Mouse (Mus musculus): Measurements from ENCODE around the gene Mtmr11. TPM values are rescaled to one million over a fixed set of nuclear protein-coding genes. Genes with fewer than 3 reads are reported as not detected.
A peak's percentile ranks its signal among the peaks of the same experiment; 100 is the strongest.

Gene Mtmr11
- polyA plus RNA-seq, 1 experiment from 2014 or later = 7.8 TPM

GRCm38 (mm10) chr3:96175251-96175650, 13.4 kb downstream of the Mtmr11 start:
- Histone ChIP-seq H3K36me3 (peaks cover 59% of the 10 kb centered on the region), H3K9me3 (replicated peaks) (no peaks in the 10 kb centered on the region), H3K4me3 (0 out of 2 replicates have a peak overlapping the region, but pooled peaks have one; percentile 7), H3K4me1 (peaks cover 41% of the 10 kb centered on the region), H3K27me3 (ENCODE audit: low read depth, poor library complexity, severe bottlenecking) (no peaks in the 10 kb centered on the region), H3K27ac (replicated peaks) (no peak overlapping the region)
- WGBS = 96% methylated on average over 6 of the region's 6 CpGs
- DNase-seq (ENCODE audit: low spot score) = no peak

DNA sequence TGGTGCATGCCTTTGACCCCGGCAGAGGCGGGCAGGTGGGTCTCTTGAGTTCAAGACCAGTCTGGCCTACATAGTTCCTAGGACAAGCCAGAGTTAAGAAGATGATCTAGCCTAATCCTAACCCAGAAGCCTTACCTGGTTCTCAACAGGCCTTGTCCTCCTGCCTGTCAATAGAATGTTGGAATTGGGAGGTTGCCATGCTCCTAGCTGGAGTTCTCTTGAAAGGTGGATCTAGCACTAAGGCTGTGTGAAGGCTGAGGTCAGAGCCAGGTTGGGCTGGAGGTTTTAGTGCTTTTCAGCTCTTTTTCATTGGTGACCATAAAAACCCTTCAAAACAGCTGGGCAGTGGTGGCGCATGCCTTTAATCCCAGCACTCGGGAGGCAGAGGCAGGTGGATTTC, 16.6 kb downstream of the Mtmr11 start:
- Histone ChIP-seq H3K27ac (replicated peaks) (no peak overlapping the region), H3K27me3 (ENCODE audit: low read depth, poor library complexity, severe bottlenecking) (no peaks in the 10 kb centered on the region), H3K9me3 (replicated peaks) (no peaks in the 10 kb centered on the region), H3K36me3 (peaks cover 56% of the 10 kb centered on the region), H3K4me3 (no peak overlapping the region), H3K4me1 (peaks cover 50% of the 10 kb centered on the region)
- DNase-seq (ENCODE audit: low spot score) = no peak
- WGBS = 92% methylated on average over 4 of the region's 4 CpGs

DNA sequence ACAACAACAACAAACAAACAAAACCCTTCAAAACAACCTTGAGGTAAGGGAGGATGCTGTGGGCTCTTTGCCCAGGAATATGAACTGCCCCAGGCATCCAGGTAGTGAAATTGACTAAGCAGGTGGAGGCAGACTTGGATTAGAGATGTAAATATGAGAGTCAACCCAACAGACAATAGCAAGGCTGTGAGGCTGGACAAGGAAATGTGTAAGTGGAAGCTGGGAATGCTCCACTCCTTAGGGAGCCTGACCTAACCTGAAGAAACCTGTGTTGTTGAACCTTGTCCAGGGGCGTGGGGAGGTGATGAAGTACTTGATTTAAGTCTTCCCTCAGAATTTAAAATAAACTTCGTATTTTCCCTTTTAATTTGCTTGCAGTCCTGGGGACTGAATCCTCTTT, 17.1 kb downstream of the Mtmr11 start:
- no peak overlapping the region for H3K4me3 ChIP-seq
- H3K9me3 ChIP-seq (replicated peaks) = no peaks in the 10 kb centered on the region
- peaks cover 52% of the 10 kb centered on the region for H3K36me3 ChIP-seq
- DNase-seq (ENCODE audit: low spot score) = no peak
- H3K27me3 ChIP-seq (ENCODE audit: low read depth, poor library complexity, severe bottlenecking) = no peaks in the 10 kb centered on the region
- no peak overlapping the region for H3K27ac ChIP-seq (replicated peaks)
- H3K4me1 ChIP-seq = peaks cover 46% of the 10 kb centered on the region
- WGBS = 76% methylated on average over 2 of the region's 2 CpGs

DNA sequence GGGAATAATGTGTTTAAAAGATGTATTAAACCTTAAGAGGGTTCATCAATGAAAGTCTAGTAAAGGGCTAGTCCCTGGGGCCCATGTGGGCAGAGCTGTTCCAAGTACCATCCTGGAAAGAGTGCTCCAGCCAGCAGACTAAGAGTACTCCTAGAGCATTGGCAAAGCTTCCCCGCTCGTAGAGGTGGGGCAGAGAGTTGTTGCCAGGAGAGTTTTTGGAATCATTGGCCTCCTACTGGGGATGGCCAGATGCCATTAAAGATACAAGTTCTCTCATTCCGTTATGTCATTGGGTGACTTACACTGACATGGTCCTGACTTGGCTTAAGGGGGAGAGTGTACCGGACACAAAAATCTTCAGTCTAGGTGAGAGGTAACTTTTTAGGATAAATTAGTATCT, 17.7 kb downstream of the Mtmr11 start:
- no peak for DNase-seq (ENCODE audit: low spot score)

DNA sequence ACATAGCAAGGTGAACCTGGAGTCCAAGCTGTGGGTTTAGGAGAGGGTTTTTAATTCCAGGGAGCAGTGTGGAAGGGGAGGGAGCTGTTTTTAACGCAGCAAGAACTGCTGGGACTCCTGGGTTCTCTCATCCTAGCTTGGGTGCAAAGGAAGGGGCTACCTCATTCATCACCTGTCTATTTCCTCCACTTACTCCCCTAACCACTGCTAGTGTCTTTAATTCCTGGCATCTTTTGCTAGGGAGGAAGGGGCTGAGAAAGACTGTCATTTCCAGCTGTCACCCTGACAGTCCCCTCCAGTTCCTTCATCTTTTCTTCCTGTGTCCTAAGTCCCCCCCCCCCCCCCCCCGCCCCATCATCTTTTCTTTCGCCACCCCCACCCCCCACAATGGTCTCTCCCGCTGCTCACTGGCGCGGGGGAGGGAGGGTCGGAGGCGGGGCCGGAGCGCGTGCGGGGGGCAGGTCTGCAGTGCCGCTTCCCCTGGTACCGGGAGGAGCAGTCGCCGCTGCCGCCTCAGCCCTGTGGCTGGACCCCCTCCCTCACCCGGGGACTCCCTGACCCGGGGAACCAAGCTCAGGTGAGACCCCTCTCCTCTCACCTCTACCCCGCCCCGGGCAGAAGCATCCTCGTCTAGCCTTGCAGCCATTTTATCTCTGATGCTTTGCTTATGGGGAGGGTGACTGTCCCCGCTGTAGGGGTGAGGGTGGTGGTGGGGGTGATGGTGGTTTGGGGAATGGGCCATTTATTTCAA, 19.1 kb downstream of the Mtmr11 start, which contains the start of gene Sv2a:
Sv2a (plus strand) TSS at position 425 of the 751 bp plus-strand sequence.
- peak; percentile 49 for DNase-seq (ENCODE audit: low spot score)
- Histone ChIP-seq H3K27me3 (ENCODE audit: low read depth, poor library complexity, severe bottlenecking) (no peaks in the 10 kb centered on the region), H3K4me3 (peak within 1 kb of the TSS; percentile 63), H3K36me3 (peaks cover 36% of the 10 kb centered on the region), H3K27ac (replicated peaks) (peak within 1 kb of the TSS; percentile 82), H3K4me1 (peaks cover 37% of the 10 kb centered on the region), H3K9me3 (replicated peaks) (no peaks in the 10 kb centered on the region)
- 1% methylated on average over 19 of the region's 23 CpGs for WGBS

More for the DNA sequence above, 17.7 kb downstream of the Mtmr11 start:
- Histone ChIP-seq H3K4me3 (no peak overlapping the region), H3K27ac (replicated peaks) (no peak overlapping the region), H3K27me3 (ENCODE audit: low read depth, poor library complexity, severe bottlenecking) (no peaks in the 10 kb centered on the region), H3K4me1 (peaks cover 39% of the 10 kb centered on the region), H3K36me3 (peaks cover 46% of the 10 kb centered on the region), H3K9me3 (replicated peaks) (no peaks in the 10 kb centered on the region)
- WGBS = 67% methylated on average over 4 of the region's 4 CpGs

DNA sequence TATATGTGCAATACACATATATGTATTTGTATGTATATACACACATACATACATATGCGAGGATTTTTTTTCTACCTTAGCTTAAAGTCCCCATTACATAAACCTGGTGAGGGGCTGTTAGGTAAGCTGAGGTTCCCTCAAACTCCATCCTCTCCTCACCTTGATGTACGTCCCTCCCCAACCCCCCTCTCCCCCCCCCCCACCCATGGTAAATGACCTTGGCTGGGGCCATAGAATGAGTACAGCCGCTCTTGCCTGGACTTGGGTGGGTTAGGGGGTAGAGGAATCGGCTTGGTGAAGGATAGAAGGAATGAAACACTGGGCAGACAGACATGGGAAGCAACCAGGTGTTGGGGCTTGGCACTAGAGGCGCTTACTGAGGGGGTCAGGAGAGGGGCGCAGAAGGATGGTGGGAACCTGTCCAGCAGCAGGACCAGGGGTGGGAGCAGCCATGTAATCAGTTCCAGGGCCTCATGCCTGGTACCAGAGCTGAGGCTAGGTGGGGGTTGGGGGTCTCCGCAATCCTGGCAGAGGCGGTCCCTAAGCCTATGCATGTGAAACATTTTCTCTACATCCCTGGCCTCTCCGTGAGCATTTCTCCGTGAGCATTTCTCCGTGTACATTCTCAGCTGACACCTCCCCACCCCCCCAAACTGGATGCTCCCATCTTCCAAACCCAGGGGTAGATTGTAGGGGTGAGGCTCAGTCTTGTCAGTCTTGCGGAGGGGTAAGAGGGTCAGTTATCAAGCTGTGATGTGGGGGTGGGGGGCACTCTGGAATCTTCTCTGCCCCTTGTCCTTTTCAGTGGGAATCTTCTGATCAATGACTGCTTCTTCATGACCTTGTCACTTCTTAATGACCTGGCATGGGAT, 19.9 kb downstream of the Mtmr11 start:
- Histone ChIP-seq H3K9me3 (replicated peaks) (no peaks in the 10 kb centered on the region), H3K27me3 (ENCODE audit: low read depth, poor library complexity, severe bottlenecking) (no peaks in the 10 kb centered on the region), H3K36me3 (peaks cover 28% of the 10 kb centered on the region), H3K4me1 (peaks cover 37% of the 10 kb centered on the region), H3K27ac (replicated peaks) (peak overlapping the region; percentile 82), H3K4me3 (peak overlapping the region; percentile 63)
- 40% methylated on average over 12 of the region's 12 CpGs for WGBS
- DNase-seq (ENCODE audit: low spot score) = no peak

DNA sequence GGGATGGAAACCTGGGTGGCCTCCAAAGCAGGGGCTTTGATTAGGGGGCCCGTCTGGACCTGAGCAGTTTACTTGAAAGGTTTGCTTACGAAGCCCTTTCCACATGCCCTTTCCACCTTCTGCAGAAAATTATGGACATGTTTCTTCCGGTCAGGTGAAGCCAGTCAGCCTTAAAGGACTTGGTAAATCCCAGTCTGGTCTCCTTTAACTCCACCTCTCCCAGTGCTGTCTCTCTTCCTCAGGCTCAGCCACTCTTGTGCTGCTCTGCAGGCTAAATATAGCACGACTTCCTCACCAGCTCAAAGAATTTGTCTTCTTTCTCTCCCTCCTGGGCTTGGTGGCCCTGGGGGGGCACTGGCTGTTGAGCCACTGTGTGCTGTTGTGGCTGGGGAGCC, 20.6 kb downstream of the Mtmr11 start:
- DNase-seq (ENCODE audit: low spot score) = no peak
- peak overlapping the region; percentile 63; the same call in 1 of the 2 replicates for H3K4me3 ChIP-seq
- peaks cover 23% of the 10 kb centered on the region for H3K36me3 ChIP-seq
- peaks cover 37% of the 10 kb centered on the region for H3K4me1 ChIP-seq
- no peaks in the 10 kb centered on the region for H3K27me3 ChIP-seq (ENCODE audit: low read depth, poor library complexity, severe bottlenecking)
- no peaks in the 10 kb centered on the region for H3K9me3 ChIP-seq (replicated peaks)
- peak overlapping the region; percentile 7; the same call in 1 of the 2 replicates for H3K27ac ChIP-seq (replicated peaks)
- WGBS = 36% methylated on average over 4 of the region's 4 CpGs

DNA sequence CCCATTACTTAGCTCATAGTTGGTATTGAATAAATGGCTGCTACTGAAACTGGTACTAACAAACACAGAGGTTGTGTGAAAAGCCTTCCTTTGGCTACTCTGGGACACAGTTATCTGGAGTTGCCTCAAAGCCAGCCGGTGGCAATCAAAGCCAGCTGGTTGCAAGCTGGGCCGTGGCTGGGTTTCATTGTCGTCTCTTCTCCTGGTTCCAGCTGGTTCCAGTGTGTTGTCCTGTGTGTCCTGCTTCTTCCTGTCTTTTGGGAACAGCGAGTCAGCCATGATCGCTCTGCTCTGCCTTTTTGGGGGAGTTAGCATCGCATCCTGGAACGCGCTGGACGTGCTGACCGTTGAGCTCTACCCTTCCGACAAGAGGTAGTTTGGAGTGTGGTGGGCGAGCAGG, 31.2 kb downstream of the Mtmr11 start:
- peaks cover 17% of the 10 kb centered on the region for H3K4me1 ChIP-seq
- H3K27me3 ChIP-seq (ENCODE audit: low read depth, poor library complexity, severe bottlenecking) = 0 out of 2 replicates have a peak, but pooled peaks cover 9% of the 10 kb centered on the region
- no peak for DNase-seq (ENCODE audit: low spot score)
- H3K36me3 ChIP-seq = peaks cover 11% of the 10 kb centered on the region
- H3K9me3 ChIP-seq (replicated peaks) = 0 out of 2 replicates have a peak, but pooled peaks cover 3% of the 10 kb centered on the region
- no peak overlapping the region for H3K27ac ChIP-seq (replicated peaks)
- WGBS = 69% methylated on average over 12 of the region's 12 CpGs
- no peak overlapping the region for H3K4me3 ChIP-seq

GRCm38 (mm10) chr3:96194966-96195365, 33.2 kb downstream of the Mtmr11 start:
- no peak for DNase-seq (ENCODE audit: low spot score)
- Histone ChIP-seq H3K27ac (replicated peaks) (no peak overlapping the region), H3K9me3 (replicated peaks) (0 out of 2 replicates have a peak, but pooled peaks cover 3% of the 10 kb centered on the region), H3K27me3 (ENCODE audit: low read depth, poor library complexity, severe bottlenecking) (peaks cover 20% of the 10 kb centered on the region; the same call in 1 of the 2 replicates), H3K4me1 (peaks cover 21% of the 10 kb centered on the region), H3K4me3 (no peak overlapping the region), H3K36me3 (peaks cover 11% of the 10 kb centered on the region)
- 91% methylated on average over 10 of the region's 10 CpGs for WGBS

DNA sequence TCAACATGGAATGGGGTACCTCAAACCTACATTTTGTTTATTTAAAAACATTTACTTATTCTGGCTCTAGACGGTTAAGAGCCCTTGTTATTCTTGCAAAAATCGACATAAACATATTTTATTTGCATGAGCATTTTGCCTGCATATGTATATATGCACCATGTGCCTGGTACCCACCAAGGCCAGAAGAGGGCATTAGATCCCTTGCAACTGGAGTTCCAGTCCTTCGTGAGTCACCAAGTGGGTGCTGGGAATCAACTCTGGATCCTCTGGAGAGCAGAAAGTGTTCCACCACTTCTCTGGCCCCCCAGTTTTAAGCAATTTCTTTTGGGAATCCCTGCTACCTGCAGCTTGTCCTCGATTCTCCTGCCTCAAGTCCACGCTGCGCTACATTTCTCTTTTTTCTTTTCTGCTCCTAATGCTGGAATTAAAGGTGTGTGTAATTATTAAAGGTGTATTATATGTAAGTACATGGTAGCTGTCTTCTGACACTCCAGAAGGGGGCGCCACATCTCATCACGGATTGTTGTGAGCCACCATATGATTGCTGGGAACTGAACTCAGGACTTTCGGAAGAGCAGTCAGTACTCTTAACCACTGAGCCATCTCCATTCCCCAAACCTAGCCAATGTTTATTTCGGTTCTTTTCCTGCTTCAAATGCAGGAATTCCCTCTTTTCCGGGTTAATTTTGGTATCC, 34.0 kb downstream of the Mtmr11 start:
- WGBS = 93% methylated on average over 11 of the region's 11 CpGs
- Histone ChIP-seq H3K27ac (replicated peaks) (no peak overlapping the region), H3K4me3 (peak overlapping the region; percentile 69), H3K27me3 (ENCODE audit: low read depth, poor library complexity, severe bottlenecking) (peaks cover 20% of the 10 kb centered on the region; the same call in 1 of the 2 replicates), H3K36me3 (peaks cover 11% of the 10 kb centered on the region), H3K9me3 (replicated peaks) (0 out of 2 replicates have a peak, but pooled peaks cover 3% of the 10 kb centered on the region), H3K4me1 (peaks cover 21% of the 10 kb centered on the region)
- DNase-seq (ENCODE audit: low spot score) = no peak

DNA sequence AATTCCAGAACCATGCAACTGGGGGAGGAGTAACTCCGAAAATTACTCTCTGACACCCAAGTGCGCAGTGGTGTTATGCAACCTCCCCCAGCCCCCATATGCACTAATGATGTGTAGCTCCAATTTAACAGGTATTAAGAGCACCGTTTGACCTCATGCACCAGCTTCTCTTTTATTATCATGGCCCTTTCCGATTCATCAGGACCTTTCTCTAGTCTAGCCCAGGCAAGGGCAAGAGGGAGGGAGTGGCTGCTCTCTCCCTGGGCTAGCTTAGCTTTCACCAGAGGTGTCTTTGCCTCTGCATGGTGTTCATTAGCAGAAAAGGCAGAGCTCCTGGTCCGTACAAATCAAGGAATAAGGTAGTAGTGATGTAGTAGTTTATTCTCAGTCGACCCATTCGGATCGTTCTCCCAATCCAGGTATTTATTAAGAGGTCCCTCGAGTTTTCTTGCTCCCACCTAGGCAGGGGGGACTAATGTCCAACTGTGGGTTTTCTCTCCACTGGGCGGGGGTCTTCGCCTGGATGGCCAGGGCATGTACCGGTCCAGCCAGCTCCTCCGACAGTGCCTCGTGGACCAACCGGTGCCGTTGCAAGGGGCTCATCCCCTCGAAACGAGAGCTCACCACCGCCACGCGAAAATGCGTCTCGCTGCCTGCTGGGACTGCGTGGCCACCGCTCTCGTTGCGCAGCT, 34.8 kb downstream of the Mtmr11 start:
- DNase-seq (ENCODE audit: low spot score) = no peak
- Histone ChIP-seq H3K4me3 (peak overlapping the region; percentile 69), H3K4me1 (peaks cover 21% of the 10 kb centered on the region), H3K9me3 (replicated peaks) (0 out of 2 replicates have a peak, but pooled peaks cover 3% of the 10 kb centered on the region), H3K27me3 (ENCODE audit: low read depth, poor library complexity, severe bottlenecking) (peaks cover 20% of the 10 kb centered on the region; the same call in 1 of the 2 replicates), H3K36me3 (peaks cover 11% of the 10 kb centered on the region), H3K27ac (replicated peaks) (peak overlapping the region; percentile 97)
- WGBS = 20% methylated on average over 27 of the region's 27 CpGs
